ENCODE assay signal across 9 mouse cellular contexts in genomic region chr6:22097709-22098108, GRCm38 (mm10).
DNase-seq lines count a peak whose midpoint lies in the region; ATAC-seq and TF ChIP-seq lines count a peak whose summit lies in the region.
"Had no signal": no experiment of that assay in that cellular context is flagged by ENCODE, and none has a peak within 500 bp of the region (broad histone marks: within the 10 kb centered on the region; RNA-seq: fewer than 3 reads in every experiment).

No protein-coding gene starts in this region.

- H3K9ac ChIP-seq in lung, embryonic 14.5 days: no peak overlapping the region
- H3K9ac ChIP-seq: limb, embryonic 15.5 days had no signal

- H3K27ac ChIP-seq in lung, embryonic 14.5 days (ENCODE audit: low read depth): no peak overlapping the region
- H3K27ac ChIP-seq: limb, embryonic 15.5 days had no signal

- peaks cover 6% of the 10 kb centered on the region; the same call in 1 of the 2 replicates for H3K36me3 ChIP-seq in lung, embryonic 14.5 days (ENCODE audit: insufficient read depth)

- no peaks in the 10 kb centered on the region for H3K4me1 ChIP-seq in lung, embryonic 14.5 days (ENCODE audit: insufficient read depth)
- no peaks in the 10 kb centered on the region for H3K4me1 ChIP-seq in lung, adult 2 months (ENCODE audit: control insufficient read depth, insufficient read depth, low read length)
- H3K4me1 ChIP-seq: limb, embryonic 15.5 days had no signal

- 35% methylated on average over 2 of the region's 2 CpGs for WGBS in lung, embryonic 14.5 days
- WGBS in lung, adult 2 months: 39% methylated on average over 2 of the region's 2 CpGs

- H3K27me3 ChIP-seq in lung, embryonic 14.5 days (ENCODE audit: insufficient read depth, low read length): no peaks in the 10 kb centered on the region
- H3K27me3 ChIP-seq: limb, embryonic 15.5 days had no signal

- TF ChIP-seq POLR2A in lung, adult 2 months (IDR thresholded peaks at IDR 0.05; ENCODE audit: borderline replicate concordance, extremely low read depth, low read depth, low read length): no peak

- DNase-seq in cerebellum, adult 11 months: peak; percentile 6
- DNase-seq in lung, embryonic 14.5 days: peak; percentile 84
- DNase-seq in lung, adult 2 months: no peak
- peak; percentile 23 for DNase-seq in c-Kit-positive CD71-positive TER-119-negative erythroid progenitor cells, embryonic 14.5 days (ENCODE audit: low read depth)
- DNase-seq in heart, postnatal 4 days: peak; percentile 49
- DNase-seq in lung, postnatal 14 days: peak; percentile 44
- DNase-seq in natural killer cell, adult 2 months (ENCODE audit: low spot score in 2 of 2): no peak

- no peaks in the 10 kb centered on the region for H3K9me3 ChIP-seq in lung, embryonic 14.5 days (ENCODE audit: low read depth, low read length)
- H3K9me3 ChIP-seq: limb, embryonic 15.5 days had no signal

- peak; percentile 57 for TF ChIP-seq CTCF in lung, embryonic 14.5 days (IDR thresholded peaks at IDR 0.05; ENCODE audit: low read depth)
- TF ChIP-seq CTCF in lung, adult 2 months (IDR thresholded peaks at IDR 0.05; ENCODE audit: insufficient read depth, low read length): no peak

- H3K4me3 ChIP-seq in lung, embryonic 14.5 days (ENCODE audit: low read depth, low read length): no peak overlapping the region
- no peak overlapping the region for H3K4me3 ChIP-seq in lung, adult 2 months (replicated peaks; ENCODE audit: extremely low read depth, low read depth, low read length)
- H3K4me3 ChIP-seq: limb, embryonic 15.5 days had no signal

- H3K4me2 ChIP-seq in lung, embryonic 14.5 days: no peak overlapping the region
- H3K4me2 ChIP-seq: limb, embryonic 15.5 days had no signal

- ATAC-seq in cerebellum, adult (ENCODE audit: insufficient number of reproducible peaks, low FRiP score, low TSS enrichment): no peak
- ATAC-seq in lung, embryonic 14.5 days (ENCODE audit: insufficient read depth): no peak

Comparison
In these comparisons a context has a peak if more than half of its experiments do, and no peak if none do; other contexts are left out.
1. DNase-seq: peak in cerebellum, adult 11 months (single experiment), lung, embryonic 14.5 days (single experiment), c-Kit-positive CD71-positive TER-119-negative erythroid progenitor cells, embryonic 14.5 days (single experiment), heart, postnatal 4 days (single experiment) and lung, postnatal 14 days (single experiment); none in lung, adult 2 months (single experiment) and natural killer cell, adult 2 months (0 of 2).